Comparison of ENCODE assay signal across 8 mouse cellular contexts in the genomic region with DNA sequence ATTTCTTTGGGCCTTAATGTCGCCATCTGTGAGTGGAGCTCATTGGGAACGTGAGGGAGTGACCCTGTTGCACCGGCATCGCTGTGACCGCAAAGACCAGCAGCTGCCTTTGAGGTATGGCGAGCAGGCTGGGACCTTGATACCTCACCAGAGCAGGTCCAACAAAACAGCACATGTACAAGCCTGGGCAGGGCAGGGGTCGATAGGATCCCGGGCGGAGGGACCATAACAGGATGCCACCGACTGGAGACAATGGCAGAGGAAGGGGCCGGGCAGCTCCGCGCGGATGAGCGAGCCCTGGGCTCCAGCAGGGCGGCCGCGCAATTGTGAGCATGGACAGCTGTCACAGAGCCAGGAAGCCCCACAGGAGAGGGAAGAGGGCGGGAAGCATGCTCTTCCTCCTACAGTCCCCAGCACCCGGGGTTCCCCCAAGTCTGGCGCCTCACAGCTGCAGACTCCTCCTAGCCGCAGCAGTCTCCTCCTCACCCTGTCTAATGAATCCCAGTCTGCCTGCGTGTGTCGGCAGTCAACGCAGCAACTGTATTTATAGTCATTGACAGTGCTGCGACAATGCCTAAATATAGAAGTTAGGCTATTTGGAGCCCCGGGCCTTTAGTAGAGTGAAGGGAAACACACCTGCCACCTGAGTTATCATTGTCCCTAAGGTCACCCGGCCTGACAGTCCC. TPM values are rescaled to one million over a fixed set of nuclear protein-coding genes. Genes with fewer than 3 reads are reported as not detected.
DNase-seq lines count a peak whose midpoint lies in the region; ATAC-seq and TF ChIP-seq lines count a peak whose summit lies in the region.

No protein-coding gene starts in this region.

- H3K36me3 ChIP-seq in CH12.LX (replicated peaks in 1 of 2; ENCODE audit: control insufficient read depth in 1 of 2, insufficient read depth in 1 of 2, low read length in 1 of 2): no peaks in the 10 kb centered on the region
- H3K36me3 ChIP-seq in hindbrain, embryonic 11.5 days (ENCODE audit: control insufficient read depth, insufficient read depth, low read length): no peaks in the 10 kb centered on the region

- WGBS in hindbrain, embryonic 11.5 days: 2% methylated on average over 28 of the region's 28 CpGs

- H3K27me3 ChIP-seq in CH12.LX (replicated peaks): no peaks in the 10 kb centered on the region
- H3K27me3 ChIP-seq in hindbrain, embryonic 11.5 days (ENCODE audit: control insufficient read depth, insufficient read depth, low read length): peaks cover 3% of the 10 kb centered on the region; the same call in 1 of the 2 replicates

- no peak for TF ChIP-seq RAD21 in CH12.LX (IDR thresholded peaks at IDR 0.05; ENCODE audit: low read depth, low read length)

- H3K9ac ChIP-seq in CH12.LX (ENCODE audit: insufficient read depth, low read depth): peak overlapping the region; percentile 15
- H3K9ac ChIP-seq in hindbrain, embryonic 11.5 days (ENCODE audit: low read depth, low read length): peak overlapping the region; percentile 32

- peak overlapping the region; percentile 76 for H3K27ac ChIP-seq in CH12.LX (ENCODE audit: insufficient read depth, low read depth)
- H3K27ac ChIP-seq in hindbrain, embryonic 11.5 days (ENCODE audit: low read depth, low read length): 0 out of 2 replicates have a peak overlapping the region, but pooled peaks have one; percentile 2

- peaks cover 4 to 63% of the 10 kb centered on the region in 2 experiments; a peak in 3 of 4 replicates for H3K4me1 ChIP-seq in CH12.LX (ENCODE audit: control insufficient read depth in 1 of 2, insufficient read depth in 2 of 2)
- peaks cover 3% of the 10 kb centered on the region; the same call in 1 of the 2 replicates for H3K4me1 ChIP-seq in hindbrain, embryonic 11.5 days (replicated peaks; ENCODE audit: control insufficient read depth, insufficient read depth, low read length)

- intact Hi-C loops in left cerebral cortex, postnatal 25 days (cut with DNase I): no loop called here

- peak overlapping the region; percentile 89 for H3K4me2 ChIP-seq in CH12.LX (ENCODE audit: insufficient read depth, low read depth, poor library complexity, severe bottlenecking)
- H3K4me2 ChIP-seq in hindbrain, embryonic 11.5 days (replicated peaks; ENCODE audit: low read depth, low read length): peak overlapping the region; percentile 47

- H3K9me3 ChIP-seq in CH12.LX (replicated peaks; ENCODE audit: low read length): no peaks in the 10 kb centered on the region
- H3K9me3 ChIP-seq in hindbrain, embryonic 11.5 days (ENCODE audit: control insufficient read depth, low read length): no peaks in the 10 kb centered on the region

- TF ChIP-seq EP300 in CH12.LX (IDR thresholded peaks at IDR 0.05; ENCODE audit: low read length): peak; percentile 86

- peak; percentile 59; the same call in 1 of the 2 replicates for ATAC-seq in hindbrain, embryonic 11.5 days (ENCODE audit: low FRiP score)
- peak; percentile 67 for ATAC-seq in megakaryocyte, adult 5-6 weeks (ENCODE audit: poor library complexity, severe bottlenecking)

- peak overlapping the region in 2 of 3 experiments; percentile 30 to 33 for H3K4me3 ChIP-seq in CH12.LX (replicated peaks in 1 of 3; ENCODE audit: low read depth in 2 of 3, low read length in 2 of 3, poor library complexity in 1 of 3)
- H3K4me3 ChIP-seq in hindbrain, embryonic 11.5 days (ENCODE audit: low read depth, low read length): peak overlapping the region; percentile 20

- peak; percentile 57 for TF ChIP-seq POLR2A in CH12.LX (IDR thresholded peaks at IDR 0.05; ENCODE audit: low read depth, low read length)

- H3K79me2 ChIP-seq in CH12.LX (replicated peaks; ENCODE audit: control insufficient read depth, extremely low read depth, insufficient read depth, poor library complexity, severe bottlenecking): no peaks in the 10 kb centered on the region

- in situ Hi-C loops in CH12.LX (cut with MboI; ENCODE audit: low pct_ligation_motif_present, low pct_unique_long_range_greater_than_20kb, low sequenced_read_pairs): no loop called here

- DNase-seq in CH12.LX (ENCODE audit: extremely low read depth): peak; percentile 94
- peak; percentile 59 for DNase-seq in adrenal gland, postnatal 25 days
- DNase-seq in frontal cortex, postnatal 25 days (ENCODE audit: low spot score in 2 of 2): peak; percentile 11 to 20
- peak; percentile 66 for DNase-seq in hindbrain, embryonic 11.5 days (ENCODE audit: low spot score)
- peak; percentile 32 to 50 for DNase-seq in left cerebral cortex, postnatal 25 days (ENCODE audit: low spot score in 2 of 2)
- DNase-seq in right cerebral cortex, postnatal 10 days (ENCODE audit: low spot score in 2 of 2): peak; percentile 69 to 79
- no peak for DNase-seq in c-Kit-positive CD71-positive TER-119-positive erythroid progenitor cells, embryonic 14.5 days (ENCODE audit: low spot score)

- TF ChIP-seq CTCF in CH12.LX (conservative IDR thresholded peaks at IDR 0.05 in 1 of 2, IDR thresholded peaks at IDR 0.05 in 1 of 2; ENCODE audit: low read depth in 2 of 2, low read length in 2 of 2): peak in 1 of 2 experiments; percentile 14; a peak in 1 of 4 replicates

- dilution Hi-C loops in CH12.LX (cut with MboI; ENCODE audit: extremely low pct_ligation_motif_present, extremely low pct_unique_long_range_greater_than_20kb, low sequenced_read_pairs): no loop called here

TF ChIP-seq in CH12.LX, 34 proteins besides CTCF, POLR2A, EP300 and RAD21 (continues in another document):
- TF ChIP-seq UBTF (IDR thresholded peaks at IDR 0.05; ENCODE audit: low read depth, low read length) (no peak), RCOR1 (conservative IDR thresholded peaks at IDR 0.05; ENCODE audit: low read depth, low read length) (no peak), E2F4 (IDR thresholded peaks at IDR 0.05; ENCODE audit: insufficient replicate concordance, low read depth, low read length) (peak; percentile 46; the same call in 1 of the 2 replicates), NELFE (IDR thresholded peaks at IDR 0.05; ENCODE audit: low read depth, low read length) (0 out of 2 replicates have a peak, but pooled peaks have one; percentile 49), CHD1 (IDR thresholded peaks at IDR 0.05; ENCODE audit: low read depth, low read length) (no peak), PAX5 (IDR thresholded peaks at IDR 0.05; ENCODE audit: low read length) (no peak), NRF1 (IDR thresholded peaks at IDR 0.05; ENCODE audit: low read depth, low read length) (0 out of 2 replicates have a peak, but pooled peaks have one; percentile 30), MXI1 (IDR thresholded peaks at IDR 0.05; ENCODE audit: low read depth, low read length) (peak; percentile 86), SIN3A (IDR thresholded peaks at IDR 0.05; ENCODE audit: low read length) (0 out of 2 replicates have a peak, but pooled peaks have one; percentile 55), BHLHE40 (IDR thresholded peaks at IDR 0.05; ENCODE audit: low read depth, low read length) (peak; percentile 87), IRF4 (IDR thresholded peaks at IDR 0.05; ENCODE audit: low read depth, low read length) (peak; percentile 71), HCFC1 (IDR thresholded peaks at IDR 0.05; ENCODE audit: low read depth, low read length) (no peak; the same call in 1 of the 2 replicates), SMC3 (IDR thresholded peaks at IDR 0.05; ENCODE audit: low read depth, low read length) (no peak), MAX (IDR thresholded peaks at IDR 0.05; ENCODE audit: low read length) (peak; percentile 79; the same call in 1 of the 2 replicates), MAZ (IDR thresholded peaks at IDR 0.05; ENCODE audit: low read depth, low read length) (no peak; the same call in 1 of the 2 replicates), CHD2 (IDR thresholded peaks at IDR 0.05; ENCODE audit: low read length) (peak; percentile 81), TBP (conservative IDR thresholded peaks at IDR 0.05; ENCODE audit: low read depth, low read length) (peak; percentile 71), USF1 (IDR thresholded peaks at IDR 0.05; ENCODE audit: low read depth, low read length) (no peak), MYC (IDR thresholded peaks at IDR 0.05; ENCODE audit: low read depth, low read length) (peak; percentile 29; the same call in 1 of the 2 replicates), ZKSCAN1 (IDR thresholded peaks at IDR 0.05; ENCODE audit: borderline replicate concordance, low read depth, low read length) (no peak), ETS1 (conservative IDR thresholded peaks at IDR 0.05; ENCODE audit: low read depth, low read length) (peak; percentile 96), ZMIZ1 (IDR thresholded peaks at IDR 0.05; ENCODE audit: low read depth, low read length) (peak; percentile 78), MAFK (IDR thresholded peaks at IDR 0.05; ENCODE audit: insufficient replicate concordance, low read length) (peak; percentile 69; the same call in 1 of the 2 replicates), JUN (IDR thresholded peaks at IDR 0.05; ENCODE audit: insufficient read depth, low read depth, low read length) (peak; percentile 41)

RNA-seq across cellular contexts. Expression of a gene that starts 6.7 kb away (rescaled TPM):
- total RNA-seq in CH12.LX (2012; rRNA removed): 23.6 and 27.4 TPM in 2 replicates
- 0.54 and 0.66 TPM in 2 replicates for total RNA-seq in CH12.LX (2014; rRNA removed)
- polyA plus RNA-seq in CH12.LX (2012; ENCODE audit: insufficient read length, low read depth): 3.7 and 5.9 TPM in 2 replicates
- 28.7 and 40.6 TPM in 2 replicates for total RNA-seq in adrenal gland, postnatal 25 days (2021)
- polyA plus RNA-seq in hindbrain, embryonic 11.5 days (2014; fragmentation: Nextera tagmentation; extraction: Ambion mirVana): 13.0 and 13.8 TPM in 2 replicates
- total RNA-seq in left cerebral cortex, postnatal 25 days (2021): 1 to 10 TPM; 9.0 to 9.6 TPM
- 239 and 242 TPM in 2 replicates for total RNA-seq in megakaryocyte, adult 5-6 weeks (2015)
- total RNA-seq in megakaryocyte, adult 5-6 weeks (2017): 299 and 326 TPM in 2 replicates

RNA-seq across cellular contexts. Expression of a gene that starts 32.8 kb away (rescaled TPM):
- total RNA-seq in CH12.LX (2012; rRNA removed) (194 and 278 TPM in 2 replicates), CH12.LX (2014; rRNA removed) (339 and 372 TPM in 2 replicates)
- polyA plus RNA-seq in CH12.LX (2012; ENCODE audit: insufficient read length, low read depth): 231 and 232 TPM in 2 replicates
- total RNA-seq in adrenal gland, postnatal 25 days (2021): 25.7 and 29.5 TPM in 2 replicates
- polyA plus RNA-seq in hindbrain, embryonic 11.5 days (2014; fragmentation: Nextera tagmentation; extraction: Ambion mirVana): 187 and 205 TPM in 2 replicates
- total RNA-seq in left cerebral cortex, postnatal 25 days (2021): 10 to 100 TPM; 17.4 to 18.2 TPM
- 66.7 and 67.7 TPM in 2 replicates for total RNA-seq in megakaryocyte, adult 5-6 weeks (2015)
- total RNA-seq in megakaryocyte, adult 5-6 weeks (2017): 71.2 and 77.4 TPM in 2 replicates

RNA-seq across cellular contexts. Expression of a gene that starts 48.8 kb away (rescaled TPM):
- total RNA-seq in CH12.LX (2012; rRNA removed) (44.6 and 47.8 TPM in 2 replicates), CH12.LX (2014; rRNA removed) (28.1 and 33.5 TPM in 2 replicates)
- polyA plus RNA-seq in CH12.LX (2012; ENCODE audit: insufficient read length, low read depth): 58.8 and 60.3 TPM in 2 replicates
- 120 and 146 TPM in 2 replicates for total RNA-seq in adrenal gland, postnatal 25 days (2021)
- 21.6 and 22.6 TPM in 2 replicates for polyA plus RNA-seq in hindbrain, embryonic 11.5 days (2014; fragmentation: Nextera tagmentation; extraction: Ambion mirVana)
- total RNA-seq in left cerebral cortex, postnatal 25 days (2021): 10 to 100 TPM; 53.2 to 72.7 TPM
- 53.3 and 55.4 TPM in 2 replicates for total RNA-seq in megakaryocyte, adult 5-6 weeks (2015)
- 103 and 110 TPM in 2 replicates for total RNA-seq in megakaryocyte, adult 5-6 weeks (2017)
